Mouse (Mus musculus) neural tube, embryonic 13.5 days (tissue): ENCODE data around the gene Tal1. TPM values are rescaled to one million over a fixed set of nuclear protein-coding genes. Genes with fewer than 3 reads are reported as not detected.

ENCODE experiments used
- ATAC-seq: fragments of 200-750 bp; cut with Nextera tagmentation; 2 replicates; pipeline ENCODE4 v1.8.0; 2017; ENCODE audit warnings: low read depth, mild to moderate bottlenecking, moderate TSS enrichment, moderate library complexity
- H3K27ac ChIP-seq: fragments of 300-500 bp; sonication (generic); replicated peaks from 2 replicates; pipeline ENCODE4 v1.5.1; 2015; ENCODE audit warnings: moderate library complexity, mild to moderate bottlenecking, inconsistent platforms
- H3K27me3 ChIP-seq: fragments of 300-500 bp; sonication (generic); 2 replicates; pipeline ENCODE4 v1.6.1; 2015; ENCODE audit warnings: mild to moderate bottlenecking, inconsistent platforms
- H3K36me3 ChIP-seq: fragments of 300-500 bp; sonication (generic); 2 replicates; pipeline ENCODE4 v1.6.1; 2015; ENCODE audit warnings: mild to moderate bottlenecking, inconsistent platforms
- H3K4me1 ChIP-seq: fragments of 300-500 bp; sonication (generic); replicated peaks from 2 replicates; pipeline ENCODE4 v1.6.1; 2015; ENCODE audit warnings: inconsistent platforms
- H3K4me2 ChIP-seq: fragments of 300-500 bp; sonication (generic); 2 replicates; pipeline ENCODE4 v1.6.1; 2015; ENCODE audit warnings: inconsistent platforms, mild to moderate bottlenecking, moderate library complexity
- H3K4me3 ChIP-seq: fragments of 300-500 bp; sonication (generic); 2 replicates; pipeline ENCODE4 v1.5.1; 2015; ENCODE audit warnings: mild to moderate bottlenecking, inconsistent platforms
- H3K9ac ChIP-seq: fragments of 300-500 bp; sonication (generic); 2 replicates; pipeline ENCODE4 v1.6.1; 2015; ENCODE audit warnings: moderate library complexity, mild to moderate bottlenecking, inconsistent platforms
- H3K9me3 ChIP-seq: fragments of 300-500 bp; sonication (generic); 2 replicates; pipeline ENCODE4 v1.6.1; 2016; ENCODE audit warnings: inconsistent platforms
- WGBS: fragments of 180-500 bp; shearing (Covaris S2); methylation state at CpG from one replicate; pipeline ENCODE4 v1.1.7; 2015; 5-methylcytosine and 5-hydroxymethylcytosine counted together
- polyA plus RNA-seq: library from polyadenylated mRNA; unstranded; fragments of >200 nt; fragmentation: Nextera tagmentation; extraction: Ambion mirVana; gene quantifications from 2 replicates; pipeline ENCODE4 v1.2.1, GENCODE M21; 2015

Gene Tal1
- polyA plus RNA-seq, 1 experiment from 2014 or later = 1.9 TPM

GRCm38 (mm10) chr4:115075204-115075915 lies 19.1 kb downstream of the Tal1 start:
- no peak overlapping the region for H3K4me2 ChIP-seq
- H3K9ac ChIP-seq = no peak overlapping the region
- ATAC-seq = no peak
- peaks cover 18% of the 10 kb centered on the region for H3K27me3 ChIP-seq
- 41% methylated on average over 3 of the region's 3 CpGs for WGBS
- H3K4me3 ChIP-seq = no peak overlapping the region
- H3K27ac ChIP-seq = 0 out of 2 replicates have a peak overlapping the region, but pooled peaks have one; percentile 42
- no peaks in the 10 kb centered on the region for H3K36me3 ChIP-seq
- H3K9me3 ChIP-seq = no peaks in the 10 kb centered on the region
- H3K4me1 ChIP-seq = peaks cover 20% of the 10 kb centered on the region

DNA sequence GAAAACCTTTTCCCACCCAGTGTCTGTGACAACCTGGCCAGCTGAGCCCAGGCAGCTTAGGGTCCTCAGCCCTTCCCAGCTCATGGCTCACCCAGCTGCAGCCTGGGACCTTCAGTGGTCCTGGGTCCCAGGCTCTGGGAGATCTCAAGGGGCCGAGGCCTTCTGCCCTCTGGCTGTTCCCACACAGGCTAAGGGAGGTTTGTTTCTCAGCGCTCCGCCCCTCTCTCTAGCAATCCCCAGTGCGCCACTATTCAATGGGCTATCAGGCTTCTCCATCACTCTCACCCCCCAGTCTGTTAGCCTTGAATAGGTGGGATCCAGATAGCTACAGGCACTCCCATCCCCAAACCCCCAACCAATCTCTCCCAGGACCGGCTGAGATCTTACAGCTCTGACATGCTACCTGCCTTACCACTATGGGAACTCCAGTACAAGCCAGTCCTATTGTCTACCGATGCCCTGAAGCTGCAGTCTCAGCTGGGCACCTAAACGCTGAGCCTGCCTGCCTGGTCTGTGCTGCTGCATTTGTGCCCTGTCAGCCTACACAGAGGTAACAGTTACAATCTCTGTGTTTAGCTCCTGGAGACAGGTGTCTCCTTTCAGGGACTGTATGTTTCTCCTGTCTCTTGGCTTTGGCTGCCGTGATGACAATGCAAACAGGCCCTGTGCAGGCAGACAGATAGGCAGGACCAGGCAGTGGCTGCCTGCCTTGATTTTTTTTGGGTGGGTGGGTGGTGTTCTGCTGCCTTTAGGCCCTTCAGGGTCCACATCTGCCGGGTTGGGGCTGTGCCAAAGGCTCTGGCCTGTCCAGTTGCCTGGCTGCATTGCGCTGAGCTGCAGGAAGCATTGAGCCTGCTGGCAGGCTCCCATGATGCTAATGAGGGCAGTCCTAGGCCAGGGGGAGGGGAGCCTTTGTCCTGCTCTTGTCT lies 22.9 kb downstream of the Tal1 start:
- peaks cover 20% of the 10 kb centered on the region for H3K4me1 ChIP-seq
- H3K4me3 ChIP-seq = no peak overlapping the region
- ATAC-seq = peak; percentile 91
- peaks cover 8% of the 10 kb centered on the region for H3K27me3 ChIP-seq
- H3K4me2 ChIP-seq = no peak overlapping the region
- WGBS = 12% methylated on average over 10 of the region's 10 CpGs
- peak overlapping the region; percentile 69 for H3K27ac ChIP-seq
- peak overlapping the region; percentile 48 for H3K9ac ChIP-seq
- no peaks in the 10 kb centered on the region for H3K36me3 ChIP-seq
- no peaks in the 10 kb centered on the region for H3K9me3 ChIP-seq

DNA sequence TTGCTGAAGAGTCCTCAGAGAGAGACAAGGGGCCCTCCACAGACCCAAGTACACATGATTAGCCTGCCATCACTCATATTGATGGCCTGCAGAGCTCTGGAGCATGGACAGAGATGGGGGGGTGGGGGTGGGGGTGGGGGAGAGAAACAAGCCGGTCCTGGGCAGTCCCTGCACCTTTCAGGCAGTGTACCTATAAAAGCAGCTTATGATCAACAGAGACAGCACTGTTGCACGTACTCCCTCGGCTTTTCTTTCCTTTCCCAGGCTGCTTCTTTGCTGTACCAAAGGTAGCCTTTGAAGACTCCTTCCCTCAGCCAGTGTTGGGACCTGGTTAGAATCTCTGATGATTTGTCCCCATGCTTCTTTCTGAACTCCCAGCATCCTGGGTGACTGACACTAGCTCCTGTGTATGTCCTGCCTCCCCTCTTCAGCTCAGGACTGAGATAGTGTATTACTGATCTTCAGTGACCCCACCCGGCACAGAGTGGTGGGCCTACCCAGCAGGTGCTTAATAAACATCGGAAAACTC lies 23.7 kb downstream of the Tal1 start:
- H3K4me3 ChIP-seq = no peak overlapping the region
- H3K9ac ChIP-seq = peak overlapping the region; percentile 48; the same call in 1 of the 2 replicates
- ATAC-seq = peak; percentile 10; the same call in 1 of the 2 replicates
- peaks cover 20% of the 10 kb centered on the region for H3K4me1 ChIP-seq
- peak overlapping the region; percentile 69; the same call in 1 of the 2 replicates for H3K27ac ChIP-seq
- no peaks in the 10 kb centered on the region for H3K36me3 ChIP-seq
- no peak overlapping the region for H3K4me2 ChIP-seq
- WGBS = 9% methylated on average over 5 of the region's 5 CpGs
- H3K27me3 ChIP-seq = peaks cover 15% of the 10 kb centered on the region
- no peaks in the 10 kb centered on the region for H3K9me3 ChIP-seq

DNA sequence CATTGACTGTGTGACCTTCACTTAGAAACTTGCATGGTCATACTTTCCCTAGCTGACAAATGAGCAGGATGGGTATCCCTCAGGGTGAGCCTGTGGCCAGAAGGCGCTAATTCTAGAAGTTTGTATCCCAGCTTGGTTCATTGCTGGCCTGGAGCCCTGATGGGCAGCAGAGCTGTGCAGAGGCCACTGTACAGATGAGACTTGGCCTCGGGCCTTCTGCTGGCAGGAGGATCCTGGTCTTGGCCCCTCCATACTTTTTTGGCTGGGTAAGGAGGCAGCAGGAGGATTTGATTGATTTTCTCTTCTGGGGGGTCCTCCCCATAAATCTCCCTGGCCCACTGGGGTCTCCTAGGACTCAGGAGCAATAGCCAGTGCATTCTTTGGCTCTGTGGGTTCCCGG lies 26.8 kb downstream of the Tal1 start:
- no peak for ATAC-seq

GRCm38 (mm10) chr4:115085522-115086095 lies 29.4 kb downstream of the Tal1 start:
- H3K27ac ChIP-seq = no peak overlapping the region
- H3K9ac ChIP-seq = no peak overlapping the region
- H3K9me3 ChIP-seq = no peaks in the 10 kb centered on the region
- H3K4me1 ChIP-seq = no peaks in the 10 kb centered on the region
- ATAC-seq = peak; percentile 57; the same call in 1 of the 2 replicates
- no peak overlapping the region for H3K4me3 ChIP-seq
- H3K4me2 ChIP-seq = no peak overlapping the region
- no peaks in the 10 kb centered on the region for H3K36me3 ChIP-seq
- 18% methylated on average over 6 of the region's 6 CpGs for WGBS
- peaks cover 60% of the 10 kb centered on the region for H3K27me3 ChIP-seq

More for the DNA sequence above, 26.8 kb downstream of the Tal1 start:
- H3K27me3 ChIP-seq = peaks cover 36% of the 10 kb centered on the region
- peaks cover 20% of the 10 kb centered on the region for H3K4me1 ChIP-seq
- 80% methylated on average over 3 of the region's 3 CpGs for WGBS
- no peak overlapping the region for H3K27ac ChIP-seq
- H3K4me2 ChIP-seq = no peak overlapping the region
- no peak overlapping the region for H3K4me3 ChIP-seq
- H3K9ac ChIP-seq = no peak overlapping the region
- no peaks in the 10 kb centered on the region for H3K9me3 ChIP-seq
- H3K36me3 ChIP-seq = no peaks in the 10 kb centered on the region

- H3K9ac ChIP-seq = no peak overlapping the region
- peaks cover 60% of the 10 kb centered on the region for H3K27me3 ChIP-seq
- ATAC-seq = no peak
- H3K4me1 ChIP-seq = no peaks in the 10 kb centered on the region
- 69% methylated on average over 4 of the region's 4 CpGs for WGBS
- no peak overlapping the region for H3K4me3 ChIP-seq
- no peak overlapping the region for H3K27ac ChIP-seq
- H3K4me2 ChIP-seq = no peak overlapping the region
- no peaks in the 10 kb centered on the region for H3K36me3 ChIP-seq
- H3K9me3 ChIP-seq = no peaks in the 10 kb centered on the region
Observed at GRCm38 (mm10) chr4:115086257-115086656, 30.0 kb downstream of the Tal1 start.

GRCm38 (mm10) chr4:115086763-115087415 lies 30.7 kb downstream of the Tal1 start:
- Histone ChIP-seq H3K4me3 (no peak overlapping the region), H3K4me1 (no peaks in the 10 kb centered on the region), H3K9ac (no peak overlapping the region), H3K36me3 (no peaks in the 10 kb centered on the region), H3K27me3 (peaks cover 59% of the 10 kb centered on the region), H3K4me2 (no peak overlapping the region), H3K27ac (no peak overlapping the region), H3K9me3 (no peaks in the 10 kb centered on the region)
- ATAC-seq = no peak
- 53% methylated on average over 3 of the region's 3 CpGs for WGBS

GRCm38 (mm10) chr4:115088611-115089338 lies 32.5 kb downstream of the Tal1 start, which contains the start of gene Pdzk1ip1:
Gene Pdzk1ip1, plus strand, starts transcription at chr4:115088708.
- 20% methylated on average over 11 of the region's 11 CpGs for WGBS
- no peak within 1 kb of the TSS for H3K4me2 ChIP-seq

GRCm38 (mm10) chr4:115090592-115090991 lies 34.4 kb downstream of the Tal1 start:
- Histone ChIP-seq H3K27ac (no peak overlapping the region), H3K27me3 (peaks cover 75% of the 10 kb centered on the region), H3K9ac (no peak overlapping the region), H3K9me3 (no peaks in the 10 kb centered on the region), H3K36me3 (no peaks in the 10 kb centered on the region), H3K4me3 (no peak overlapping the region), H3K4me2 (no peak overlapping the region), H3K4me1 (peaks cover 3% of the 10 kb centered on the region)
- WGBS = 67% methylated on average over 2 of the region's 2 CpGs
- ATAC-seq = no peak

More at GRCm38 (mm10) chr4:115088611-115089338, 32.5 kb downstream of the Tal1 start, which contains the start of gene Pdzk1ip1:
- no peak for ATAC-seq
- H3K9ac ChIP-seq = no peak within 1 kb of the TSS
- H3K4me3 ChIP-seq = no peak within 1 kb of the TSS
- no peak within 1 kb of the TSS for H3K27ac ChIP-seq
- H3K4me1 ChIP-seq = no peaks in the 10 kb centered on the region
- no peaks in the 10 kb centered on the region for H3K9me3 ChIP-seq
- no peaks in the 10 kb centered on the region for H3K36me3 ChIP-seq
- H3K27me3 ChIP-seq = peaks cover 73% of the 10 kb centered on the region

DNA sequence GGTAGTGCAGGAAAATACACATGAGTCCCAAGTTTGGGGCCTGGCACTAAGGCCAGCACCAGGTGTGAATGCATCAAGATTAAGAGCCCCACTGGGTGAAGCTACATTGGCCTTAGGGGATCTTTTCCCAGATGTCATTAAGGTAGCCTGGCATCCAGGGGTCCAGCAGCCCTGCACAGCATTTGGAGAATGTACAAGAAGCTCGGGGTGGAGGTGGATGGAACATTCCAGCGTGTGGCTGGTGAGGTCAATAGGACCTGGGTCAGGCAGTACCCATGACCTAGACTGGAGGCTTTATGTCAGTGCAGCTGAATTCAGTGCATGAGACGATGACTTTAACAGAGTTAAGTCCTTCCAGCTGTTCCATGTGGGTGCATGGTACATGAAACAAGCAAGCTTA lies 35.6 kb downstream of the Tal1 start:
- H3K36me3 ChIP-seq = no peaks in the 10 kb centered on the region
- no peak overlapping the region for H3K9ac ChIP-seq
- H3K4me1 ChIP-seq = peaks cover 15% of the 10 kb centered on the region
- no peaks in the 10 kb centered on the region for H3K9me3 ChIP-seq
- H3K4me2 ChIP-seq = no peak overlapping the region
- no peak overlapping the region for H3K27ac ChIP-seq
- no peak overlapping the region for H3K4me3 ChIP-seq
- 83% methylated on average over 3 of the region's 3 CpGs for WGBS
- peaks cover 80% of the 10 kb centered on the region for H3K27me3 ChIP-seq
- ATAC-seq = no peak

DNA sequence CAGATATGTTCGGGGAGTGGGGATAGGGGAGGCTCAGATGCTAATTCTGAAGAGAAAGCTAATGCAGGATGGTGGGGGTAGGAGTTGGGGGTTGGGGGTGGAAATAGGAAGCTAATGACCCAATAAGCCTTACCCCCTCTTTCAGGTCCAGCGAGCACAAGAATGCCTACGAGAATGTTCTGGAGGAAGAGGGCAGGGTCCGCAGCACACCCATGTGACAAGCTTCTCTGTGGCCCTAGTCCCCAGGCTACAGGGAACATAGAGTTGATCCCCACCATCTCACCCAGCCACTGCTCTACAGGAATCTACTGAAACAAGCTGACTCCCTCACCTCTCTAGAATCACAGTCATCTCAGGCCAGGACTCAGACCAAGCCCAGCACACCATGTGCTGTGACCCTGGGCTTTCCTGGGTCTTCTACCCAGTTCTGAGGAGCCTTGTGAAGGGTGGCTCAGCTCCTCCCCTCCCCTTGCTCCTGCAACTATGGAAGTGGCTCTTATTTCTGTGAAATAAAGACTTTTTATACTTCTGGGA lies 37.2 kb downstream of the Tal1 start:
- H3K4me2 ChIP-seq = no peak overlapping the region
- no peak overlapping the region for H3K27ac ChIP-seq
- H3K9me3 ChIP-seq = no peaks in the 10 kb centered on the region
- no peak overlapping the region for H3K4me3 ChIP-seq
- peaks cover 19% of the 10 kb centered on the region for H3K4me1 ChIP-seq
- 83% methylated on average over 4 of the region's 4 CpGs for WGBS
- H3K9ac ChIP-seq = no peak overlapping the region
- H3K36me3 ChIP-seq = no peaks in the 10 kb centered on the region
- peaks cover 77% of the 10 kb centered on the region for H3K27me3 ChIP-seq
- no peak for ATAC-seq
